Mouse (Mus musculus): ENCODE measurements around the gene Fam131b. TPM values are rescaled to one million over a fixed set of nuclear protein-coding genes. Genes with fewer than 3 reads are reported as not detected.

The Fam131b gene
- total and polyA plus RNA-seq, 3 experiments, result 0.04 to 0.09 (median 0.05) TPM

DNA sequence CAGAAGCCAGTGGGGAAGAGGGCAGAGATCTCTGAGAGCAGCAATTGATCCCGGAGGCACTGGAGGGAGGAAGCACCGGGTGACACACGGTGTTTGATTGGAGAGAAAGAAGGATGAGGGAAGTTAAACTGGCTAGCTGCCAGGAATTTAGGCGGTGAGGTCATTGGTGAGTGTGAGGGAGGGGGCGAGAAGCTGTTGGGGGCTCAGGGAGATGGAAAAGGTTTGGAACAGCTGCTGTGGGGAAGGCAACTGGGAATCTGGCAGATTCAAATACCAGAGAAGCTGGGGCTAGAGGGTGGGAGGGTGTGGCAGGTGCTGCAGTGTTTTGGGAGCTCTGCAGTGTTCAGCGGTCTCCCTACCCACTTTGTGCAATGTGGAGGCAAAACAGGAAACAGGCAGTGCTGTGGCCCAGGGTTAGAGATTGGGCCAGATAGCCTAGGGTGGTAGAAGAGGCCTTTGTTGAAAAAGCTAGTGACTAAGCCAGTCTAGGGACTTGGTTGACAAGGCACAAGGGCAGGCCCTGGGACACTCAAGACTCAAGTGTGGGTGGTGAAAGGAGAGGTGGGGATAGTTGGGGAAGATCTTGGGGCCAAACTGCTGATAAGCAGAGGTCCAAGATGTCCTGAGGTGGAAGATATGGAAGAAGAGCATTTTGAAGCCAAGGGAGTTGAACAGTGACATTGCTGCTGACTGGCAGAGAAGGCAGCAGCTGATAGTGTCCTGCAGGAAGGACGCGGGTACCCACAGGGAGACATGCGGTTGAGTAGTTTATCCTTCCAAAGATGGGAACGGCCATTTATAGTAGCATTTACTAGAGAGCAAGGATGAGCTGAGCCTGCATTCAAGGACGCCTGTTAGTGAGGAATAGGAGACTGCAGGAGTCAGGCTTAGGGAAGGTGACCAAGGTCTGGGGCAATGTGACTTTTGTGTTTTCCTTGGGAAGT, 29.9 kb upstream of the Fam131b start:
- Histone ChIP-seq H3K36me3 (replicated peaks in 1 of 2; ENCODE audit: control insufficient read depth in 1 of 2, insufficient read depth in 1 of 2, low read length in 1 of 2) (peaks cover 6 to 43% of the 10 kb centered on the region in 2 experiments), H3K79me2 (replicated peaks; ENCODE audit: control insufficient read depth, extremely low read depth, insufficient read depth, poor library complexity, severe bottlenecking) (no peaks in the 10 kb centered on the region), H3K27ac (ENCODE audit: insufficient read depth, low read depth) (no peak overlapping the region), H3K4me3 (replicated peaks in 1 of 3; ENCODE audit: low read depth in 2 of 3, low read length in 2 of 3, poor library complexity in 1 of 3) (no peak overlapping the region), H3K9me3 (replicated peaks; ENCODE audit: low read length) (no peaks in the 10 kb centered on the region), H3K4me2 (ENCODE audit: insufficient read depth, low read depth, poor library complexity, severe bottlenecking) (no peak overlapping the region), H3K4me1 (ENCODE audit: control insufficient read depth in 1 of 2, insufficient read depth in 2 of 2) (0 out of 4 replicates have a peak, but pooled peaks cover 0 to 6% of the 10 kb centered on the region in 2 experiments), H3K9ac (ENCODE audit: insufficient read depth, low read depth) (no peak overlapping the region), H3K27me3 (replicated peaks) (no peaks in the 10 kb centered on the region)
- dilution Hi-C loops (cut with MboI; ENCODE audit: extremely low pct_ligation_motif_present, extremely low pct_unique_long_range_greater_than_20kb, low sequenced_read_pairs), result no loop called here
- TF ChIP-seq MAX (IDR thresholded peaks at IDR 0.05; ENCODE audit: low read length) (no peak), MEF2A (IDR thresholded peaks at IDR 0.05; ENCODE audit: borderline replicate concordance, low read depth, low read length) (no peak)
- DNase-seq (ENCODE audit: extremely low read depth), result no peak
- in situ Hi-C loops (cut with MboI; ENCODE audit: low pct_ligation_motif_present, low pct_unique_long_range_greater_than_20kb, low sequenced_read_pairs), result no loop called here

DNA sequence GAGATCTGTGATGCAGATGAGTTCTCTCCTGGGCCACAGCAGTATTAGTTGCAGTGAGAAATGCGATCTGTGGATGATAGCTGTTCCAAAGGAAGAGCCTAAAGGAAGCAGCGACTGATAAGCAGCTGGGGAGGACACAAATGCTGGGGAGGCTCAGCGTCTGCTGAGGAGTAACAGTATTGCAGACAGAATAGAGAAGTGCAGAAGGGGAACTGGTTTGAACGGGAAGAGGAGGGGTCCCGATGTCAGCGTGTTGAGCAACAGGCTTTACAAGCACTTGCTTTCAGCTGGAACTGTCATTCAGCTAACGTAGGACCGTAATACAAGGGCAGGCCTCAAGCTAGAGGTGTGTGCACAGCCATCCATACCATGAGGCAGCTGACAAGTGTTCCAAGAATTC, 28.7 kb upstream of the Fam131b start:
- Histone ChIP-seq H3K27ac (ENCODE audit: insufficient read depth, low read depth) (no peak overlapping the region), H3K27me3 (replicated peaks) (no peaks in the 10 kb centered on the region), H3K79me2 (replicated peaks; ENCODE audit: control insufficient read depth, extremely low read depth, insufficient read depth, poor library complexity, severe bottlenecking) (no peaks in the 10 kb centered on the region), H3K4me1 (ENCODE audit: control insufficient read depth in 1 of 2, insufficient read depth in 2 of 2) (peaks cover 0 to 11% of the 10 kb centered on the region in 2 experiments; a peak in 2 of 4 replicates), H3K4me2 (ENCODE audit: insufficient read depth, low read depth, poor library complexity, severe bottlenecking) (no peak overlapping the region), H3K9ac (ENCODE audit: insufficient read depth, low read depth) (no peak overlapping the region), H3K4me3 (replicated peaks in 1 of 3; ENCODE audit: low read depth in 2 of 3, low read length in 2 of 3, poor library complexity in 1 of 3) (no peak overlapping the region), H3K36me3 (replicated peaks in 1 of 2; ENCODE audit: control insufficient read depth in 1 of 2, insufficient read depth in 1 of 2, low read length in 1 of 2) (peaks cover 6 to 37% of the 10 kb centered on the region in 2 experiments), H3K9me3 (replicated peaks; ENCODE audit: low read length) (no peaks in the 10 kb centered on the region)
- in situ Hi-C loops (cut with MboI; ENCODE audit: low pct_ligation_motif_present, low pct_unique_long_range_greater_than_20kb, low sequenced_read_pairs) (no loop called here), dilution Hi-C loops (cut with MboI; ENCODE audit: extremely low pct_ligation_motif_present, extremely low pct_unique_long_range_greater_than_20kb, low sequenced_read_pairs) (no loop called here)
- no peak for TF ChIP-seq ZKSCAN1 (IDR thresholded peaks at IDR 0.05; ENCODE audit: borderline replicate concordance, low read depth, low read length)
- TF ChIP-seq E2F4 (IDR thresholded peaks at IDR 0.05; ENCODE audit: insufficient replicate concordance, low read depth, low read length), result no peak
- no peak for TF ChIP-seq NELFE (IDR thresholded peaks at IDR 0.05; ENCODE audit: low read depth, low read length)
- TF ChIP-seq ZC3H11A (IDR thresholded peaks at IDR 0.05; ENCODE audit: low read depth, low read length), result no peak
- no peak for TF ChIP-seq ETS1 (conservative IDR thresholded peaks at IDR 0.05; ENCODE audit: low read depth, low read length)
- no peak for TF ChIP-seq ZMIZ1 (IDR thresholded peaks at IDR 0.05; ENCODE audit: low read depth, low read length)
- TF ChIP-seq NRF1 (IDR thresholded peaks at IDR 0.05; ENCODE audit: low read depth, low read length), result no peak
- no peak for TF ChIP-seq TCF12 (IDR thresholded peaks at IDR 0.05; ENCODE audit: low read depth, low read length)
- no peak for TF ChIP-seq USF1 (IDR thresholded peaks at IDR 0.05; ENCODE audit: low read depth, low read length)
- DNase-seq (ENCODE audit: extremely low read depth), result no peak

DNA sequence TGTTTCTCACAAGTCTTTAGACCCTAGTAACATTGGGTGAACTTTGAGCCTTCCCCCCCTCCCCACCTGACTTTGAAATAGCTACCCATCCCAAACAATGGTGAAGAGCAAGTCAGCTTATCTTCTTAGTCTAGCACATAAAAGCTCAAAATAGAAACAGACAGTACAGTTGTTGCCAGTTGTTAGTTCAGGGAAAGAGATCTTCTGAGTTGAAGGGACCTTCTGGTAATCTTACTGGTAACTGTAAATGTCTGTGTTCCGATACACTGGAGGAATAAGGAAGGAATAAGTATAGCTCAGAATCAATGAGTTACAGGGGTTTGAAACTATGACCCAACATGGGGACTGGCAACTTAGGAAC, 28.0 kb upstream of the Fam131b start:
- dilution Hi-C loops (cut with MboI; ENCODE audit: extremely low pct_ligation_motif_present, extremely low pct_unique_long_range_greater_than_20kb, low sequenced_read_pairs), result no loop called here
- Histone ChIP-seq H3K4me2 (ENCODE audit: insufficient read depth, low read depth, poor library complexity, severe bottlenecking) (no peak overlapping the region), H3K9ac (ENCODE audit: insufficient read depth, low read depth) (no peak overlapping the region), H3K36me3 (replicated peaks in 1 of 2; ENCODE audit: control insufficient read depth in 1 of 2, insufficient read depth in 1 of 2, low read length in 1 of 2) (peaks cover 4 to 30% of the 10 kb centered on the region in 2 experiments), H3K4me3 (replicated peaks in 1 of 3; ENCODE audit: low read depth in 2 of 3, low read length in 2 of 3, poor library complexity in 1 of 3) (no peak overlapping the region), H3K4me1 (ENCODE audit: control insufficient read depth in 1 of 2, insufficient read depth in 2 of 2) (peaks cover 0 to 11% of the 10 kb centered on the region in 2 experiments; a peak in 2 of 4 replicates), H3K79me2 (replicated peaks; ENCODE audit: control insufficient read depth, extremely low read depth, insufficient read depth, poor library complexity, severe bottlenecking) (no peaks in the 10 kb centered on the region), H3K27ac (ENCODE audit: insufficient read depth, low read depth) (no peak overlapping the region), H3K9me3 (replicated peaks; ENCODE audit: low read length) (no peaks in the 10 kb centered on the region), H3K27me3 (replicated peaks) (no peaks in the 10 kb centered on the region)
- DNase-seq (ENCODE audit: extremely low read depth), result no peak
- in situ Hi-C loops (cut with MboI; ENCODE audit: low pct_ligation_motif_present, low pct_unique_long_range_greater_than_20kb, low sequenced_read_pairs), result no loop called here
- no peak for TF ChIP-seq TCF12 (IDR thresholded peaks at IDR 0.05; ENCODE audit: low read depth, low read length)
- no peak for TF ChIP-seq UBTF (IDR thresholded peaks at IDR 0.05; ENCODE audit: low read depth, low read length)
- TF ChIP-seq BHLHE40 (IDR thresholded peaks at IDR 0.05; ENCODE audit: low read depth, low read length), result no peak
- TF ChIP-seq JUND (conservative IDR thresholded peaks at IDR 0.05; ENCODE audit: low read depth, low read length), result no peak
- TF ChIP-seq ELF1 (IDR thresholded peaks at IDR 0.05; ENCODE audit: low read depth, low read length), result no peak
- TF ChIP-seq E2F4 (IDR thresholded peaks at IDR 0.05; ENCODE audit: insufficient replicate concordance, low read depth, low read length), result no peak
- no peak for TF ChIP-seq HCFC1 (IDR thresholded peaks at IDR 0.05; ENCODE audit: low read depth, low read length)
- no peak for TF ChIP-seq TBP (conservative IDR thresholded peaks at IDR 0.05; ENCODE audit: low read depth, low read length)
- TF ChIP-seq RCOR1 (conservative IDR thresholded peaks at IDR 0.05; ENCODE audit: low read depth, low read length), result no peak
- TF ChIP-seq USF2 (conservative IDR thresholded peaks at IDR 0.05; ENCODE audit: low read depth, low read length), result no peak
